Mouse (Mus musculus) layer of hippocampus, adult 9-10 months (tissue): ENCODE data around the gene Unc80.

Experiments used
- DNase-seq: peaks from one replicate; pipeline ENCODE4 v3.0.0; 2022; ENCODE audit warnings: low spot score

Gene Unc80

DNA sequence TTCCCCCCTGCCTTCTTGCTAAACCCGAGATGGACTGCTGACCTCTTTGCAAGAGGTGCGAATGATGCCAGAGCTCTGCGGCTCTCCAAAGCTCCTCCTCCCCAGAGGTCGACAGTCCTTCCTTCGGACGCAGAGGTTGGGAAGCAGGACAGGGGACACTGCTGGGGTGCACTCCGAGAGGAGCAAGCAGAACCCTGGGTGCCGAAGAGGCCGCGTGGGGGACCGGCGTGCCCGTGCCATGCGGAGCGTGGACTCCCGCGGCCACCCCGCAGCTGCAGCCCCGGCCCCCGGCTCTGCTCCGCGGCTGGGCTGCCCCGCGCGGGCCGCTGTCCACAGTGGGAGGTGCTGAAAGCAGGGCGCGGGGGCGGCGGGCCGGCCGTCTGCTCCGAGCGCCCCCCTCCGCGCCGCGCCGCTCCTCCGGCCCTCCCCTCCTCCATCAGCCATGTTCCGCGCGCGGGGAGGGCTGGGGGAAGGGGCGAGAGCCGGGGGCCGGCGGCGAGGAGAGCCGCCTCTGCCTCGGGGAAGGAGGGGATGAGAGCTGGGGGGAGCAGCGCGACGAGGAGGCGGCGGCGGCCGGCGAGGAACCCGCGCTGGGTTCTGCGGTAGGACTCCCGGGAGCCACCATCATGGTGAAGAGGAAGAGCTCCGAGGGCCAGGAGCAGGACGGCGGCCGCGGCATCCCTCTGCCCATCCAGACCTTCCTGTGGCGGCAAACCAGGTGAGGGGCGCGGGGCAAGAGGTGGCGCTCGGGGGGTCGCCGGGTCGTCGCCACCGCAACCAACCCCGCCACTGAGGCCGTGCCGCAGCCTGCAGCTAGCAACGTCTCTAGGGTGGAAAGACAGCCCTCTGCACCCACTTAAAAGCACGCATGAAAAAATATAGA lies at the start of gene Unc80:
Unc80 (plus strand) TSS at position 547 of the 883 bp plus-strand sequence.
- no peak for DNase-seq

DNA sequence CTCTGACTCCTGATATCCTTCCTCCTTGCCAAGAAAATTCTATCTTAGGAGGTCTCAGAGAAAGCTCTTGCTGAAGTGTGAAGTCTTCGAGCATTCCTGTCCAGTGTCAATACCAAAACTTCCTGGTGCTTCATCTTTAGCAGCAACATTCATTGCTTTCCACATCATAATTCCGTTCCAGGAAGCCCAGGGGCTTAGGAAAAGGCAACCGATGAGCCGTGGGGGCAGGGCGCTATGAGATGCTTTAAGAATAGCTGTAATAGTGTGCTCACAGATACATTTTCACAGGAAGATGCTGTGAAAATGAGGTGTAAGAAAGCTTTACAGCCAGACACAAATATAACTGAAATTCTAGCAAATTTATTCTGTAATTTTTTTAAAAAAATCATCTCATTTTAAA lies 42.1 kb upstream of the Unc80 start:
- DNase-seq = no peak

DNA sequence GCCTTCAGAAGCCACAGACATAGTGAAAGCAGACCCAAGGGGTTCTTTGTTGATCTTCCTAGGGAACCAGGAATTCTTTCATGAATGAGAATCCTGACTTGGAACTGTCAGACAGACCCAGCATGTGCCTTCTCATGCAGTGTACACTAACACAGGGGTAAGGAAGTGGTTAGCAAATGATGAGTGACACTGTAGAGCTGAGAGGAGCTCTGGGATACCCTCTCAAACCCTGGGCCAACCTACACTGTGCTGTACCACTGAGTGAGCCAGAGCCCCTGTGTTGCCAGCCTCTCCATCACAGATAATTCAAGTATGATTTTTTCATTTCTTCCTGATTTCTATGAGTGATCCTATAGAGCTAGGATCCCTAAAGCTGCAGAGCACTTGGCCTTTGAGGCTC lies 37.2 kb upstream of the Unc80 start:
- DNase-seq = no peak

DNA sequence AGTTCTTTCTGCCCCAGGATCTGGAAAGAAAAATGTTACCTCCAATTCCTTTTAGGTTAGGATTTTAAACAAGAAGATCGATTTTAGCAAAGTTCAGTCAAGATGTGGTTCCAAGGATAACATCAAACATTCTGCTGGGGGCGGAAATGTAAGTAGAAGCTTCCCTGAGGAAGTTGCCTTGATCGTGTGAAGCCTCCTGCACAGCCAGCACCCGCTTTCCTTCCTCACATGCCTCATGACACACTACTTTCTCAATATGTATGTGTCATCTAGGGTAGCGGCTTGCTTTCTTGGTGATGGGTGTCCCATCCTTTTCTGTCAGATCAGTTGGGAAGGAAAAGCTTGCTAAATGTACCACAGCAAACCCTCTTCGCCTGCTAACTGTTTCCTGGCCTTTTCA lies 36.7 kb upstream of the Unc80 start:
- DNase-seq = no peak

DNA sequence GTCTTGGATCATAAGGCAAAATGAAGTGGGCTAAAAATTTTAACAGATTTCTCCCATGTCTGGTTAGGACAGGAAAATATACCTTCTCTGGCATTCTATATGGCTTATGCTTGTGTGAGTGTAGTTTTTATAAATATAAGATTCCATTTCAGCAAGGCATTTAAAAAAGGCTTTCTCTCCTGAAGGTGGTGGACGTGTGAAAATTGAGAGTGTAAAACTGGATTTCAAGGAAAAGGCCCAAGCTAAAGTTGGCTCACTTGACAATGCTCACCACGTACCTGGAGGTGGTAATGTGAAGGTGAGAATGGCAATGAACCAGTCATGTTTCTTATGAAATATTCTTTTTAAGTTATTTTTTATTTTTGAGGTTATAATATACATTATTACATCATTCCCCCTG lies 30.1 kb upstream of the Unc80 start:
- no peak for DNase-seq

DNA sequence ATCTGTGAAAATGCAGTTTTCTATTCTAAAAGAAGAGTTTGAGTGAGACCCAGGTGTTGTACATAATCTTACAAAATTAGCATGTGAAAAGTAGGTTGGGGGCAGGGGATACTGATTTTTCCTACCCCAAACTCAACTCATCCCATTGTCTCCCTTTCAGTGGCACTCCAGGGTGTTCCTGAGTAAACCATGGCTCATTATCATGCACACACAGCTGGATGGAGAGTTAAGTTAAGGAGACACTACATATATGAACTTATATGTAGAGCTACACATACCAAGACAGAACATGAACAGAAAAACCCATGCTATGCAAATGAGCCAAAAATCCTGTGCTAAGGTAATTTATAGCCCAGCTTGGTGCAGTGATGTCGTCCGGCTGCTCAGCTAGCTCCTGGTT lies 25.2 kb upstream of the Unc80 start:
- no peak for DNase-seq

DNA sequence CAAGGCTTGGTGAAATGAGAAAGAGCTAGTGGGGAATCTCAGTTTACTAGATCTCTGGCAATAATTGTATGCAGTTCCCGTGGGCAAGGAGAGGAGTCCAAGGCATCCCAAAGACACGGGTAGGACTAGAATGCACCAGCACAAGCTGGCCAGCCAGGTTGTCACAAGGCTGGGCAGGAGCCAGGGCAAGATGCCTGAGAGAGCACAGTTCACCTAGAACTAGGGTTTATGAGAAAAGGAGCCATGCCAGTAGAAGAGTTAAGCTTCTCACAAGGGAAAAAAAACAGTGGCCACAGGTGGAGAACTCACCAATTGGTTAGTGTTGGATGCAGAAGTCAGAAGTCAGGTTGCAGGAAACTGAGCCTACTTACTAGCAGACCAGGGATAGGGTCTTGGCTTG lies 18.7 kb upstream of the Unc80 start:
- no peak for DNase-seq

DNA sequence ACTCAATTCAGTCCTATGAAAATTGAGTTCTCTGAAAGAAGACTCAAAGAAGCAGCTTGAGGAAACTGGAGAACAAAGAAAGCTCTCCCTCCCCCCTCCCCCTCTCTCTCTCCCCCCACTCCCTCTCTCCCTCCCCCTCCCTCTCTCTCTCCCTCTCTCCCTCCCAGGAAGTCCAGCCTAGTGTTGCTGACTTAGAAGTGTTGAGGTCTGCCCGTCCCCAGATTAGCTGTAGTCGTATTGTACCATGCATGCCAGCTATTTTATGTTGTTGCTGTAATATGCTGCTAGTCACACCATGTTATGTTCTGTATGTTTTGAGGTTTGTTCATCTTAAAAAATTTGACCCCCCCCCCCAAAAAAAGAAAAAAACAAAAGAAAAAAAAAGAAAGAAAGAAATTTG lies 11.6 kb upstream of the Unc80 start:
- DNase-seq = no peak

DNA sequence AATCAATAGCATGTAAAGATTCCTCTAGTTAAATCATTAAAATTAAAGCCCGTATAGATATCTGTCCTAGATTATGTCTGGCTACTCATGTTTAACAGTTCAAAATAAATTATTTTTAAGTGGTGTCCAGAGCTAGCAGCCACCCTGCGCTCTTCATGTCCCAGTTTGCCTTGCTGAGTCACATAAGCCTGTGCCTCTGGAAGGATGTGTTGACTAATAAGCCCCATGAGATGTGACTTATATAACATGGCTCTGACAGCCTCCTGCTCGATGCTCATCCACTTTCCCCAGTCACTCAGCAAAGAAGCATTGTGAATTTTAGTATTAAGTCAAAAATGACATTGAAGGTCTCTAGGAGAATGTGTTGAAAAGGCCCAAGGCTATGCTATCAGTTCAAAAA lies 10.4 kb upstream of the Unc80 start:
- DNase-seq = no peak

DNA sequence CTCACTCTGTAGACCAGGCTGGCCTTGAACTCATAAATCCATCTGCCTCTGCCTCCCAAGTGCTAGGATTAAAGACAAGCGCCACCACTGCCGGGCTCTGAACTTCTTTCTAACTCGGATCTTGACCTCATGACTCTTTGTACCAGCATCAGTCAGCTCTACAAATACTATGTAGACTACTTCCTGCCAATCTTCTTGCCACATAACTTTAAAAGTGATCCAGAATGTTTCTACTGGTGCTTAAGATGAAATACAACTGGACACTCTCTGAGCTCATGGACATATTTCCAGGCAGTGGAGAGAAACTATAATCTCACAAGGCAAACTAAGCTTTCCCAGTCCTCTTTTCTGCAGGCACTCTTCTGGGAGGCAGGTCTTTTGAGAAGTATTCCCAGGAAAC lies 8.8 kb upstream of the Unc80 start:
- no peak for DNase-seq

DNA sequence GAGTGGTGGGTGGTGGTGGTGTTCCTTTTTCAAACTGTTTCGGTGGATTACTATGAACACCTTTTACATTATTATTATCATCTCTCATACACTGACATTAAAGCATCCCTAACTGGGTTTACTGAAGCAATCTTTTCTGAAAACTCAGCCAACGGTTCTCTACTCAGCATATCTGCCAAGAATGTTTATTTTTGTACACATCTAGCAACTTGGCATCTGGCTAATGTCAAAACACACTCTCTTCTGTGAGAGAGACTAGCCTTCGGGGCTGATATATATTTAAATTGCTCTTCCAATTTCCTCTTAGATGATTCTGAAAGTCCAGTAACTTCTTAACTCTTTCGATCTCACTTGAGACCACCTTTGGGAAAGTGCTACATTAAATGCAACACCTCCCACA lies 7.3 kb upstream of the Unc80 start:
- no peak for DNase-seq

DNA sequence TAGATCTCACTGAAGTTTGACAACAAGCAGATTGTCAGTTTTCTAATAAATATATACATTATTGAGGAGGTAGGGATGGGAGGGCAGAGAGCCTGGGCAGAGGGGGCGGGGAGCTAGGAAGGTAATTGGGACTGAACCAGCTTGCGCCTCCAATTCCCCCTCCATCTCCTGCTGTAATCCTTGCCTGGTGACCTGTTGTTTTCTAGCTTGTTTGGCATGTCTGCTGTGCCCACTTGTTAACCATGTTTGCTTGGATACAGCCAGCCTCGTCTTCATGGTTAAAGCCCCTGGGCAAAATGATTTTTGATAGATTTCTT lies 495 bp downstream of the Unc80 start:
- no peak for DNase-seq

DNA sequence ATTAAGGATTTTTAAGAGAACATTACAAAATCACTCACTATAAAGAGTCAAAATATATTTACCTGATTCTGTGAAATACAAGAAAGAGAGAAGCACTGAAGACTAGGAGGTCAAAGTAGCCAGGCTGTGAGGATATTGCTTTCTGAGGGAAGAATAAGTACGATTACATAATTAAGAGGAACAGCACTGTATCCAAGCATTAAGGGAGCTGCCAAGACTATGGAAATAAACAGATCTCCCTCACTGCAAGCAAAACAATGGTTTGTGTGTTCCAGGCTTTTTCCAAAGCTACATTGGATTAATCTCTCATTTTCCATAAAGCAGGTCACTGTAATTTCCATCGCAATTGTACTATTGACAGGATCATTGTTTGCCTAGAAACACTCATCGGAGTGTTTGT lies 14.6 kb downstream of the Unc80 start:
- no peak for DNase-seq

DNA sequence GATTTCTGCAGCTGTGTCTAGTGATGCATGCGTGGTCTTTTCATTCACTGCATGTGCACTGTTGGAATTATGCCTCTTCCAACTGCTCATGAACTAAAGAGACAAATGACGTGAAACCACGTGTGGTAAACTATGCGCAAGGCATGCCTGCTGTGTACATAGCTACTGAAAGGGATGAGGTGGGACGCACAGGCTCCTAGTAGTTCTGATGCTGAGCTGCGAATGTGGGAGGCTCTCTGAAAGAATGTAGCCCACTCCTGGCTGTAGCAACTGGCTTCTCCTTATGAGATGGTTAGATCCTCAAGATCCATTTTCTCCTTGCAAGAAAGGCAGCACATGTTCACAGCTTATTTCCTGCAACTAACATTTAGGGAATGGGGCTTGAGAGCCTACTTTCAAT lies 24.9 kb downstream of the Unc80 start:
- DNase-seq = no peak

DNA sequence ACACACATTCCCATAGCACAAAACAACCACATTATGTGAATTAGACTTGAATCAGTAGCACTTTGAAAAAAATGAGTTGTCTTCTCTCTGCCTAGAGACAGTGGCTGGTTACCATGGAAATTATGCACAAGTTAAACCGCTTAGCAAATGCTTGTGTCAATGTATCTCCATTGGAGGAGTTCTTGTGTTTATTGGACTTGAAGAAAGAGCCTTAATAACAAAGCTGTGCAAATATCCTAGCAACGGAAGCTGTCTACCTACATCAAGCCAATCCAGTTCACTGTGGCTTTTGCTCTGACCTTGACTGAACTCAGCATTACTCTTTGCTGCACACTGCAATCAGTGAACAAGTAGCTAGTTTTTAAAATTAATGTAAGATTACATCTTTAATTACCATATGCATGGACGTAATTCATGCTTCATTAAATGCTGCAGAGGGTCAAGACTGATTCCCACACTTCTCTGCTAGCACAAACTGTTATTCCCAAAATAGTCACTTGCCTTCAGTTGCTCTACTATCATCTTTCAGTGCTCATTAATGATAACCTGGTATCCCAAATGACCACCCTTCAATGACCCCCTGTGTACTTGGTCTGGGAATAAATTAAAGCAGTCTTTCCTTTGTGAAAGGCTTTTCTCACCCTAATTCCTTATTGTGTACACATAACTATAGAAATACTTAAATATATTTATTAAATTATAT lies 27.3 kb downstream of the Unc80 start:
- DNase-seq = no peak

DNA sequence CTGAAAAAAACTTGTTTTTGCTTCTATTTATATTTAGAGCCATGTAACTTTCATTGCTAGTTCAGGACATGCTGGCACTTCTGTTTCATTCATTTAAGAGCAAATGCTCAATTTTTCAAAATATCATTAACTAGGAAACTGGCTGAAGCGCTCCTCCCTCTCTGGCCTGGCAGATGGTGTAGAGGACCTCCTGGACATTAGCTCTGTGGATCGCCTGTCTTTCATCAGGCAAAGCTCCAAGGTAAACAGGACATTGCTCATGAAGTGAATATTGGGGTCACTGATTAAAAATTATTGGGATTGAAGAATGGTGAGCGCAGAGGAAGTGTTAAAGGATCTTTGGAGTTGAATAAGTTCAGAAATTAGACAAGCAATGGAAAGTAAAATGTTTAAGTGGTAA lies 82.6 kb downstream of the Unc80 start:
- DNase-seq = no peak

DNA sequence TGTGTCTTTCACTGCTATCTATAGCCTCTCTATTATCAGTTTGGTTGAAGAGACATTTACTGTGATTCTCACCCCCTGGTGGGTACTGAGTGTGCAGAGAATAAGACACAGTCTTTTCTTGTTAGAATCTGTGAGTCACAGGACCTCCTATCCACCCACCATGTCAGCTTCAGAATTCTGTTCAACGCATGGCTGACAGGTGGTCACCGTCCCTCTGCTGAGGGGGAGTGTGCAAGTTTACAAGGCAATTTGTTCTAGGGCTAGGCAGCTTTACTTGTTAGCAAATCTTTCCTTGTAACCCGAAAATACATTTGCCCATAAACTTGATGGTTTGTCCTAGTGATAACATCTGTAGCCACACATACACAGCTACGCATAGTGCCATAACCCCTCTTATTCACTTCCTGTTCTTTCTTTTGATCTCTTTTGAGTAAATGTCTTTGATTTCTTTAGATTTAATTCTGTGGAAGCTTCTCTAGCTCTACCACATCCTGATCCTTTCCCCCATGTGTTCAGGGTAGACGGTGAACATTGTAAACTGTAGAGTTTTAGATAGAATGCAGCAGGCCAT lies 84.3 kb downstream of the Unc80 start:
- peak; percentile 26 for DNase-seq

DNA sequence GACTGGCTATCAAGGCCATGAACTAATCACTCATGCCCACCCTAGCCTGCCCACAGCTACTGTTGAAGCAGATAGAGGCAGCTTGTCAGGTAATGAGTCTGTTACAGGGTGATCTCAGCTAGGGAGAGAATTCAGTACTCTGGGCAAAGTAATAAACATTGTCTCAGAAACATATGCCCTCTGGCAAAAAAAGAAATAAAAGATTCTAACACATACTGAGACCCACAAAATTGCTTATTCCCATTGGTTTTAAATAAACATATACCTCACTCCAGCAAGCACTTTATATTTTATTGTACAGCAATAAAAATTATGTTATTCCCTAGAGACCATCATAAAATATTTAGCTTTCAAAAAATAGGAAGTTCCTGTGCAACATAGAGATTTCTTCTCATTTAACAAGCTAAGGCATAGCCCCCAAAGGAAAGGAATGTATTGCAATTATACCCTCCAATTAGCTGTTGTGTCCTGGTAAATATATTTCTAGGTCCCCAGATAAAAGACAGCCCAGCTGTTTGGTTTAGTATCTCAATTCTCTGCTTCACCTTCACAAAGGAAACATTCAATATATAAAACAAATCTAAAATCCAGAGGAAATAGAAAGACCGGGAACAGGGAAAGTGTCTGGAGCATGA lies 93.6 kb downstream of the Unc80 start:
- DNase-seq = no peak

DNA sequence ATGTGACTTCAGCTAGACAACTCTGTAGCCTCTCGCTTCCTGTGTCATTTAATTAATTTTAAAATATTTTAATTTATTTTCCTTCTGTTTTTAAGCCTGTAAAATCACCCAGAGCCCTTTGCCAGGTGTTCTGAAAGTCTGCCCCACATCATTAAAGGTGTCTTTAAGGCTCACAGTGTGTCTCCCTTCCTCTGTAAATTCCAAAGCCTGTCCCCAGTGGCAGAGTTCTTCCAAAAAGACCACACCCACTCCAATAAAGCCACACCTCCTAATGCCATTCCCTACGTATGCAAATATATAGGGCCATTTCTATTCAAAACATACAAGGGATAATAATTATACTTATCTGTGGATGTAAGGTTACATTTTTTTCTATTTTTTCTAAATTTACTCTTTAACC lies 94.2 kb downstream of the Unc80 start:
- no peak for DNase-seq

DNA sequence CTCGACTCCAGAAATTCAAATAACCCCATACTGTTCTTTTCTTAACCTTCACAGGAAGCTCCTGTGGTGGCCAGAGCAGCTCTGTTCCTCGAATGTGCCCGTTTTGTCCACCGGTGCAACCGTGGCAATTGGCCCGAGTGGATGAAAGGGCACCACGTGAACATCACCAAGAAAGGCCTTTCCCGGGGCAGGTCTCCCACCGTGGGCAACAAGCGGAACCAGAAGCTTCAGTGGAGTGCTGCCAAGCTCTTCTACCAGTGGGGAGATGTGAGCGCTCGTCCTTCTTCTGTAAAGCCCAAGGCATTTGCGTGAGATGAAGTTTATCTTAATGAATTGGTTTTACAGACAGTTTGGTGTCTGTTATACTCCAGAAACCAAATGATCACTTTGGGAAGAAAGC lies 101.6 kb downstream of the Unc80 start:
- DNase-seq = no peak

DNA sequence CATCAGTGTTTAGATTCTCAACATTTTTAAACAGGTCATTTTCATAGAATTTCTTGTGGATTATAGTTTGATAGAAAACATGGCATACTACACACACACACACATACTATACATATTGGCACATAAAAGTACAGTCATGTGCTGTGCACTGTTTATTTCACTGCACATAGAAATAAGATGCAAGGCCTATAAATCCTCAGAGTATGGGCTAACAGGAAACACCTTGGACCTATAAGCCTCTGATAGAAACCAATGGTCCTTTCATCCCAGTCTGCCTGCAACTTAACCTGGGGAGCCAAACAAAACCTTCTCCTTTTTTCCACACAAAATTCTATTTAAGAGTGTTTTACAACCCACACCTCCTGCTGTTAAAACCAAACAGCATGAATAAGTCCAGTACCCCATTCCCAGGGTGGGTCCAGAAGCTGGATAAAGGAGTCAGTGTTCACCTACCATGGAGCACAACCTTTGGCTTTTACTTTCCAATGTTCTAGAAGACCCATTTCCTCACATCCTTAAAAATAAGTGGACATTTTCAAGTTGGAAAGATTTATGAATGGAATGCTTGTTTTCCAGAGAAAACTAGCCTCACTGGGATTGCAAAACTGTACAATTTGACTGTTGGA lies 129.1 kb downstream of the Unc80 start:
- DNase-seq = no peak

DNA sequence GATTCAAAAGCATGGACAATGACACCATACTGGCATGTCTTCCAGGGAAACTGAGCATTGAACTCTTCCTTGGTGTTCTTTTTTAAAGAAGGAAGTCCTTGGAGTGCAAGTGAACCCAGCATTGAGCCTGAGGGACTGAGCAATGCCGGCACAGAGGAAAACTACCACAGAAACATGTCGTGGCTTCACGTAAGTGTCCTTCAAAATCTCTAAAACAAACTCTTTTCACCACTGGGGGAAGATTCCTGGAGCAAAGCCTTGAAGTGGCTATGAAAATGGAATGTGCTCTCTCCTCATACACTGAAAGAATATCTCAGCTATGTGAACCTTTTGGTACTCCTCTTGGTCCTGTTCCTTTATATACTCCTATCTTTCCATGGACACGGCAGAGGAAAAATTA lies 140.1 kb downstream of the Unc80 start:
- DNase-seq = no peak

DNA sequence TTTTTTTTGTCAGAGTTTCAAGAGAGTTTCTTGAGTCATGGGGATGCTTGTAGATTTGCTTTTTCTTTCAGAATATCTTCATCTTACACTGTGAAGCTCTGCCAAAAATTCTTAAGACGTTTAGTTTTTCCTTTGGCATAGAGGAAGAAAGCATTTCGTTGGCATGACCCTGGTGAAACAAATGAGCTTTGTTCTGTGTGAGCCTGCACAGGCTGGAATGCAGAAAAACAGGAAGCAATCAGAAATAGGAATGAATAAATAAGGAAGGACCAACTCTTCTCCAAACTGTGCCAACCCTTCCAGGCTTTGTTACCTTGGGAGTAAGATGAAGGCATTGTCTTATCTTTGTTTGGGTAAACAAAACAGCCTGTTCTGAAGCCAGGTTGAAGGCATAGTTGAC lies 149.0 kb downstream of the Unc80 start:
- DNase-seq = no peak
